Mouse (Mus musculus) liver, embryonic 12.5 days (tissue): ENCODE measurements around the gene Zfp511. TPM values are rescaled to one million over a fixed set of nuclear protein-coding genes. Genes with fewer than 3 reads are reported as not detected.

Source experiments
- ATAC-seq: fragments of 200-750 bp; cut with Nextera tagmentation; 2 replicates; pipeline ENCODE4 v1.8.0; 2017; ENCODE audit warnings: moderate number of reproducible peaks, mild to moderate bottlenecking, moderate library complexity
- H3K27ac ChIP-seq: fragments of 300-500 bp; sonication (generic); 2 replicates; pipeline ENCODE4 v1.5.1; 2016; ENCODE audit warnings: mild to moderate bottlenecking
- H3K27me3 ChIP-seq: fragments of 300-500 bp; sonication (generic); replicated peaks from 2 replicates; pipeline ENCODE4 v1.6.1; 2016; ENCODE audit warnings: mild to moderate bottlenecking, moderate library complexity
- H3K36me3 ChIP-seq: fragments of 300-500 bp; sonication (generic); 2 replicates; pipeline ENCODE4 v1.6.1; 2016; ENCODE audit warnings: mild to moderate bottlenecking, moderate library complexity
- H3K4me1 ChIP-seq: fragments of 300-500 bp; sonication (generic); 2 replicates; pipeline ENCODE4 v1.6.1; 2016
- H3K4me2 ChIP-seq: fragments of 300-500 bp; sonication (generic); 2 replicates; pipeline ENCODE4 v1.6.1; 2016; ENCODE audit warnings: mild to moderate bottlenecking, moderate library complexity
- H3K4me3 ChIP-seq: fragments of 300-500 bp; sonication (generic); 2 replicates; pipeline ENCODE4 v1.5.1; 2016; ENCODE audit warnings: mild to moderate bottlenecking, moderate library complexity
- H3K9ac ChIP-seq: fragments of 300-500 bp; sonication (generic); 2 replicates; pipeline ENCODE4 v1.6.1; 2016; ENCODE audit warnings: mild to moderate bottlenecking, moderate library complexity
- H3K9me3 ChIP-seq: fragments of 300-500 bp; sonication (generic); replicated peaks from 2 replicates; pipeline ENCODE4 v1.6.1; 2016; ENCODE audit warnings: mild to moderate bottlenecking, moderate library complexity
- WGBS: fragments of 180-500 bp; shearing (Covaris S2); methylation state at CpG from one replicate; pipeline ENCODE4 v1.1.7; 2016; ENCODE audit not compliant: insufficient replicate concordance; 5-methylcytosine and 5-hydroxymethylcytosine counted together
- polyA plus RNA-seq: library from polyadenylated mRNA; unstranded; fragments of >200 nt; fragmentation: Nextera tagmentation; extraction: Ambion mirVana; gene quantifications from 2 replicates; pipeline ENCODE4 v1.2.1, GENCODE M21; 2016

The Zfp511 gene
- polyA plus RNA-seq: 28.7 and 29.6 TPM in 2 replicates

DNA sequence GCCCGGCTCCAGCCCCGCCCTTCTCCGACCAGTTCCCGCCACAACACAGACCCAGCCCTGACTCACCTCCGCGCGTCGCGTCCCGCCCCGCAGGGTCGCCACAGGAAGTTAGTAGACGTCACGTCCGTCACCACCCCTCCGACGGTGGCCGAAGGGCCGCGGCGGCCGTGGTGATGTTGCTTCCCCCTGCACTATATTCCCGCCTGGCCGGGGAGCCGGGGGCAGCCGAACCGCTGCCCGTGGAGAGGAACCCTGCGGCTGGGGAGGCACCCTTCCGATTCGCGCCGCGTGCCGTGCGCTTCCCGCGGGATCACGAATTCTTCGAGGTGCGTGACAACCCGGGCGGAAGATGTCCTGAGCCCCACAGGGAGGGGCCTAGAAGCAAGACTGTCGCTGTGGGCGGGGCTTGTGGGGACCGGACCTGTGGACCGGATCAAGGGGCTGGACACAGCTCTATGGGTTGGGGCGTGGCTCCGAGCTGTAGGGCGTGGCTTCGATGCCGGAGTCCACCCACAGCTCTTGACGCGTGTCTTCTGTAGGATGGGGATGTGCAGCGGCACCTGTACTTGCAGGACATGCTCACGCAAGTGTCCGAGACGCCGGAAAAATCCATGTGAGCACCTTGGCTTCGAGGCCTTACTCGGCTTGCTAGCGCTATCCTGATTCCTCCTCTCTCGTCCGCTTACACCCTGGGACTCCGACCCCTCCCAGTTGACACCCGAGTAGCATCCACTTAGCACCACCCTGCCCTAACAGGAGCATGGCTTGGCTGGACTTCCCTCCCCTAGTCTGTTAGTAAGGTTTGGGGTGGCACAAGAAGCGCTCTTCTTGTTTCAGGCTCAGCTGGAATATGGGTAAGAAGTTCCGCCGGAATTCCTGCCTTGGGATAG is at the start of gene Zfp511, which contains the start of gene Tubgcp2:
TSS of gene Zfp511 (plus strand) at position 111 of the 890 bp plus-strand sequence.
TSS of gene Tubgcp2 (minus strand) at position 389 of the 890 bp plus-strand sequence.
- H3K4me1 ChIP-seq: peaks cover 23% of the 10 kb centered on the region
- H3K4me2 ChIP-seq: peak within 1 kb of the TSS; percentile 83
- H3K9ac ChIP-seq: peak within 1 kb of the TSS; percentile 85
- H3K27ac ChIP-seq: peak within 1 kb of the TSS; percentile 80
- ATAC-seq: peak; percentile 98
- no peaks in the 10 kb centered on the region for H3K27me3 ChIP-seq
- H3K9me3 ChIP-seq: no peaks in the 10 kb centered on the region
- WGBS: under 1% methylated on average over 69 of the region's 69 CpGs
- H3K36me3 ChIP-seq: peaks cover 63% of the 10 kb centered on the region
- H3K4me3 ChIP-seq: peak within 1 kb of the TSS; percentile 77

- H3K36me3 ChIP-seq: no peaks in the 10 kb centered on the region
- H3K27ac ChIP-seq: no peak overlapping the region
- H3K9me3 ChIP-seq: no peaks in the 10 kb centered on the region
- no peak overlapping the region for H3K9ac ChIP-seq
- H3K4me2 ChIP-seq: no peak overlapping the region
- H3K27me3 ChIP-seq: no peaks in the 10 kb centered on the region
- no peak overlapping the region for H3K4me3 ChIP-seq
- no peak for ATAC-seq
- WGBS: 58% methylated on average over 9 of the region's 9 CpGs
- no peaks in the 10 kb centered on the region for H3K4me1 ChIP-seq
These were observed 47.9 kb upstream of the Zfp511 start for GRCm38 (mm10) chr7:139988272-139988671.

- peaks cover 12% of the 10 kb centered on the region for H3K36me3 ChIP-seq
- WGBS: 52% methylated on average over 8 of the region's 8 CpGs
- no peaks in the 10 kb centered on the region for H3K4me1 ChIP-seq
- H3K9ac ChIP-seq: no peak overlapping the region
- no peak for ATAC-seq
- no peak overlapping the region for H3K4me2 ChIP-seq
- H3K27ac ChIP-seq: no peak overlapping the region
- no peaks in the 10 kb centered on the region for H3K27me3 ChIP-seq
- H3K9me3 ChIP-seq: no peaks in the 10 kb centered on the region
- no peak overlapping the region for H3K4me3 ChIP-seq
These were observed 45.3 kb upstream of the Zfp511 start for GRCm38 (mm10) chr7:139990864-139991394.

DNA sequence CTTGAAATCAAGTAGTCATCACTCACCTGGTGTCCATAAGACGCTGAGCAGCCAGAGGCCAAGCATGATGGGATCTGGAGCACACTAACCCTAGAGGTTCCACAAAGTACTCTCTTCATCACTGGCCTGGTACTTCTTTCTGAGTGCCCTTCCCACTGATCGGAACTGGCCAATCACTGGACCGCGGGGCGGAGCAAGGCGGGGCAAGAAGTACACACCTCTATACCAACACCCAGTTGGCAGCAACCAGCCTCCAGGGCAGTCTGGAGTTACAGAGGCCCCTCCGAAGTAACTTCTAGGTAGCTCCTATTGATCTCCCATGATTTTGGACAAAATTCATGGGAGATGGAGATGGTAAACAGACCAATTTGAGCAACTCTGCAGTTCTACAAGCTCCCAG is 43.8 kb upstream of the Zfp511 start, which contains the start of gene Adam8:
TSS of gene Adam8 (minus strand) at position 157 of the 400 bp plus-strand sequence.
- H3K4me1 ChIP-seq: no peaks in the 10 kb centered on the region
- no peak within 1 kb of the TSS for H3K4me3 ChIP-seq
- H3K27ac ChIP-seq: no peak within 1 kb of the TSS
- no peak within 1 kb of the TSS for H3K4me2 ChIP-seq
- peak; percentile 70 for ATAC-seq
- peaks cover 26% of the 10 kb centered on the region for H3K36me3 ChIP-seq
- no peaks in the 10 kb centered on the region for H3K27me3 ChIP-seq
- 23% methylated on average over 7 of the region's 7 CpGs for WGBS
- H3K9ac ChIP-seq: no peak within 1 kb of the TSS
- no peaks in the 10 kb centered on the region for H3K9me3 ChIP-seq

- H3K4me3 ChIP-seq: no peak overlapping the region
- no peak overlapping the region for H3K9ac ChIP-seq
- ATAC-seq: no peak
- H3K4me2 ChIP-seq: no peak overlapping the region
- H3K9me3 ChIP-seq: no peaks in the 10 kb centered on the region
- H3K36me3 ChIP-seq: peaks cover 38% of the 10 kb centered on the region
- 79% methylated on average over 6 of the region's 6 CpGs for WGBS
- no peaks in the 10 kb centered on the region for H3K27me3 ChIP-seq
- H3K4me1 ChIP-seq: no peaks in the 10 kb centered on the region
- no peak overlapping the region for H3K27ac ChIP-seq
These were observed 42.7 kb upstream of the Zfp511 start for GRCm38 (mm10) chr7:139993532-139993931.

DNA sequence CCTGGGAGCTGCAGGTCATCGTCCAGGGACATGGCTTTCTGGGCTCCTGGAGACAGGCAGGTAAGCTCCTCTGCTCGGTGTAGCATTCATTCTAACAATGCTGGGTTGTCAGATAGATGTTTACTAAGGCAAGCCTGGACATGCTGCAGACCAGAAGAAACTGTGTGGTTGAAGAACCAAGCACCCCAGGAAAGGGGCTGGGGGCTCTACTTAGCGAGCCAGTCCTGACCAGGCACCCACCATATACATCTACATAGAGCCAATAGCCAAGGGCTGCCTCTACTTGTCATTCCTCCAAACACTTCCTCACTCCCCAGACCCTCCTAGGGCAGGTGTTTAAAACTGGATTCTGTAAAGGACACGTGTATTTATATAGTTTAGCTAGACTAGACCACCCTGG is 42.0 kb upstream of the Zfp511 start:
- ATAC-seq: no peak
- no peak overlapping the region for H3K27ac ChIP-seq
- no peak overlapping the region for H3K9ac ChIP-seq
- no peak overlapping the region for H3K4me3 ChIP-seq
- H3K4me1 ChIP-seq: no peaks in the 10 kb centered on the region
- peaks cover 44% of the 10 kb centered on the region for H3K36me3 ChIP-seq
- no peak overlapping the region for H3K4me2 ChIP-seq
- no peaks in the 10 kb centered on the region for H3K27me3 ChIP-seq
- 63% methylated on average over 4 of the region's 4 CpGs for WGBS
- H3K9me3 ChIP-seq: no peaks in the 10 kb centered on the region

DNA sequence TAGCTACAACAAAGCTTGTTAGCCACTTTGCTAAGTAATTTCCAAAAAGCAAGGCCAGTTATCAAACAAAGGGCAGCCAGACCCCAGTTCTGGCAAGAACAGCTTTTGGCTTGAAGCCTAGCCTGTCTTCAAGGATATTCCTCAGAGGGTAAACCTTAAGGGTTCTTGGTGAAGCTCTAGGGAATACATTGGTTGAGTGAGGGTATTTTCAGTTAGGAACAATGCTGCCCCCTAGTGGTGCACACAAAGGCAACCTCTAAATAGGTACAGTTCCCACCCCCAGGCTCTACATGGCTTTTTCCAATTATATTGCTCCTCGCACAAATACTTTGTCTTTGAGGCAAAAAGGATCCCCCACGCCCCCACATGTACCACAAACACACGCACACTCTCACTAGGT is 41.5 kb upstream of the Zfp511 start:
- WGBS: 29% methylated on average over 3 of the region's 3 CpGs
- ATAC-seq: 0 out of 2 replicates have a peak, but pooled peaks have one; percentile 33
- H3K36me3 ChIP-seq: peaks cover 49% of the 10 kb centered on the region

GRCm38 (mm10) chr7:139998691-139999350 is 37.4 kb upstream of the Zfp511 start:
- Histone ChIP-seq H3K4me1 (no peaks in the 10 kb centered on the region), H3K9me3 (no peaks in the 10 kb centered on the region), H3K27me3 (no peaks in the 10 kb centered on the region), H3K27ac (no peak overlapping the region), H3K9ac (no peak overlapping the region), H3K36me3 (peaks cover 88% of the 10 kb centered on the region), H3K4me3 (no peak overlapping the region), H3K4me2 (no peak overlapping the region)
- 91% methylated on average over 13 of the region's 13 CpGs for WGBS
- no peak for ATAC-seq

More for the DNA sequence above, 41.5 kb upstream of the Zfp511 start:
- Histone ChIP-seq H3K4me2 (no peak overlapping the region), H3K9ac (no peak overlapping the region), H3K9me3 (no peaks in the 10 kb centered on the region), H3K27me3 (no peaks in the 10 kb centered on the region), H3K27ac (no peak overlapping the region), H3K4me1 (no peaks in the 10 kb centered on the region), H3K4me3 (no peak overlapping the region)

- no peak overlapping the region for H3K4me2 ChIP-seq
- peaks cover 96% of the 10 kb centered on the region for H3K36me3 ChIP-seq
- H3K4me3 ChIP-seq: no peak overlapping the region
- no peak overlapping the region for H3K9ac ChIP-seq
- 78% methylated on average over 12 of the region's 12 CpGs for WGBS
- no peaks in the 10 kb centered on the region for H3K9me3 ChIP-seq
- peak; percentile 40; the same call in 1 of the 2 replicates for ATAC-seq
- H3K27ac ChIP-seq: no peak overlapping the region
- H3K4me1 ChIP-seq: no peaks in the 10 kb centered on the region
- no peaks in the 10 kb centered on the region for H3K27me3 ChIP-seq
These were observed 35.0 kb upstream of the Zfp511 start for GRCm38 (mm10) chr7:140001086-140001740.

DNA sequence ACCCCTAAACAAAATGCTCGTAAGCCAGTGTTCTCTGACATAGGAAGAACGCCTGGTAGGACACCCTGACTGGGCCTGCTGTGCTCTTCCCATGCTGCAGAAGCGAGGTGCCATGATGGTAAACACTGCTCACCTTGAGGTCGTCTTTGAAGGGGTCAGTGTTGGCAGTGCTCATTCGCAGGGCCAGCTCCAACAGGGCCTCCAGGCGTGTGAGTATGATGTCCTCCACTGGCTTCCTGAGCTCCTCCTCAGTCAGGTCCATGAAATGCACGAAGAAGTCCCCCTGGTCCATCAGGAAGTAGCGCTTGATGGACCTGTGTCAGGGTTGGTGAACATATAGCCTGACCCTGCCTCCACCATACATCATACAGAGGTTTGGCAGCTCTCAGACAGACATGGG is 31.5 kb upstream of the Zfp511 start:
- peaks cover 91% of the 10 kb centered on the region for H3K36me3 ChIP-seq
- WGBS: 80% methylated on average over 8 of the region's 8 CpGs
- H3K27ac ChIP-seq: no peak overlapping the region
- H3K27me3 ChIP-seq: no peaks in the 10 kb centered on the region
- H3K4me1 ChIP-seq: no peaks in the 10 kb centered on the region
- no peaks in the 10 kb centered on the region for H3K9me3 ChIP-seq
- H3K9ac ChIP-seq: no peak overlapping the region
- no peak overlapping the region for H3K4me2 ChIP-seq
- no peak for ATAC-seq
- no peak overlapping the region for H3K4me3 ChIP-seq

DNA sequence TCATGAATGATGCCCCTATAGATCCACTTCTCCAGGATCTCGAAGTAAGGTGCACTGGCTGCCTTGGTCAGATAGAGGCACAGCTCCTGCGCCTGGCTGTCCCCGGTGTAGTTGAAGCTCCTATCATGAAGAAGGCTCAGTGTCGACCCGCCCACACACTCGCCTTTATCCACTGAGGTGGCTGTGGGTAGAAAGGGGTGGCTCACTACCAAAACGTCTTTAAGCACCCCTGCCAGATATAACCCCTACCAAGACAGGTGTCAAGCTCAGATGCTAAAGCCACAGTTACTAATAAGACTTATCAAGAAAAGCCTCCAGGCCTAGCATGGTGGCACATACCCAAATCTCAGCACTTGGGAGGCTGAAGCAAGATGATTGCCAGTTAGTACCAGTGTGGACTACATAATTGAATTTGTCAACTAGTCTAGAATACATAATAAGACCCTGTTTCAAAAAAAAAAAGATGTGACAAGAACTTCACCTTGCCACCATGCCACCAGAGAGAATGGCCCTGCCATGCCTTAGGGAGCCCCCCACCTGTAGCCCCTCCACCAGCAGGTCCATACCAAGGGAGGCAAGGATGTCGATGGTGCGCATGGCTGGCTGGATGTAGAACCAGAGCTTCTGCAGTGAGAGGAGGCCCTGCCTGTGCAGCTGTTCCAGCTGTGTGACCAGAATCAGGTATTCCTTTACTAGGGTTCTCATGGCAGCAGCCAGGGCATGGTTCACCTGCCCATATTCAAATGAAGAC is 29.2 kb upstream of the Zfp511 start:
- WGBS: 78% methylated on average over 9 of the region's 9 CpGs
- H3K9ac ChIP-seq: no peak overlapping the region
- no peaks in the 10 kb centered on the region for H3K27me3 ChIP-seq
- no peaks in the 10 kb centered on the region for H3K4me1 ChIP-seq
- ATAC-seq: no peak
- H3K4me2 ChIP-seq: no peak overlapping the region
- peaks cover 86% of the 10 kb centered on the region for H3K36me3 ChIP-seq
- H3K4me3 ChIP-seq: no peak overlapping the region
- H3K9me3 ChIP-seq: peaks cover 6% of the 10 kb centered on the region; the same call in 1 of the 2 replicates
- H3K27ac ChIP-seq: no peak overlapping the region
